Mouse (Mus musculus) MEL (cell line): ENCODE results near the gene Ppargc1a.

Experiments used
- BHLHE40 ChIP-seq: IDR thresholded peaks from 2 replicates; pipeline ENCODE4 v1.6.1; 2012; ENCODE audit warnings: low read depth, mild to moderate bottlenecking, inconsistent platforms, low read length, improper control_type of control experiment, borderline replicate concordance
- CHD1 ChIP-seq: IDR thresholded peaks from 2 replicates; pipeline ENCODE4 v1.6.1; 2012; ENCODE audit warnings: low read depth, mild to moderate bottlenecking, inconsistent platforms, low read length, improper control_type of control experiment
- CTCF ChIP-seq, 3 experiments: IDR thresholded peaks in 2 of 3; conservative IDR thresholded peaks in 1 of 3; 2 replicates each; pipeline ENCODE4 v1.5.1; 2011 to 2012; ENCODE audit warnings: low read length in 3 of 3, low read depth in 2 of 3, mild to moderate bottlenecking in 2 of 3, improper control_type of control experiment in 1 of 3, inconsistent platforms in 1 of 3, mixed read lengths in 1 of 3, moderate library complexity in 1 of 3; ENCODE audit not compliant: control insufficient read depth in 1 of 3, insufficient read depth in 1 of 3, poor library complexity in 1 of 3, severe bottlenecking in 1 of 3
- EP300 ChIP-seq, 2 experiments: IDR thresholded peaks; 2 replicates each; pipeline ENCODE4 v1.6.1; 2011; ENCODE audit warnings: improper control_type of control experiment in 2 of 2, low read length in 2 of 2, low read depth in 1 of 2, mild to moderate bottlenecking in 1 of 2
- ETS1 ChIP-seq: IDR thresholded peaks from 2 replicates; pipeline ENCODE4 v1.6.1; 2012; ENCODE audit warnings: low read depth, mild to moderate bottlenecking, inconsistent platforms, low read length, improper control_type of control experiment, moderate library complexity
- JUND ChIP-seq: IDR thresholded peaks from 2 replicates; pipeline ENCODE4 v1.6.1; 2011; ENCODE audit warnings: low read depth, mild to moderate bottlenecking, improper control_type of control experiment, low read length
- KAT2A ChIP-seq: conservative IDR thresholded peaks from 2 replicates; pipeline ENCODE4 v1.6.1; 2012; ENCODE audit warnings: low read depth, low read length, improper control_type of control experiment, inconsistent platforms
- MAFK ChIP-seq: IDR thresholded peaks from 2 replicates; pipeline ENCODE4 v1.6.1; 2011; ENCODE audit warnings: low read depth, mild to moderate bottlenecking, low read length, improper control_type of control experiment, borderline replicate concordance
- NRF1 ChIP-seq: IDR thresholded peaks from 2 replicates; pipeline ENCODE4 v1.6.1; 2014; ENCODE audit warnings: low read depth, mild to moderate bottlenecking, inconsistent platforms, low read length, improper control_type of control experiment, moderate library complexity; ENCODE audit not compliant: poor library complexity, insufficient read depth, severe bottlenecking
- POLR2A ChIP-seq, 2 experiments: IDR thresholded peaks; 2 replicates each; pipeline ENCODE4 v1.6.1; 2011 to 2012; ENCODE audit warnings: low read length in 2 of 2, mild to moderate bottlenecking in 2 of 2, control low read depth in 1 of 2, improper control_type of control experiment in 1 of 2, low read depth in 1 of 2, moderate library complexity in 1 of 2; ENCODE audit not compliant: control insufficient read depth in 1 of 2, insufficient read depth in 1 of 2, poor library complexity in 1 of 2
- POLR2AphosphoS2 ChIP-seq: IDR thresholded peaks from 2 replicates; pipeline ENCODE4 v1.6.1; 2011; ENCODE audit warnings: low read length, improper control_type of control experiment
- RAD21 ChIP-seq: IDR thresholded peaks from 2 replicates; pipeline ENCODE4 v1.6.1; 2011; ENCODE audit warnings: mild to moderate bottlenecking, low read depth, low read length, improper control_type of control experiment
- TCF12 ChIP-seq: IDR thresholded peaks from 2 replicates; pipeline ENCODE4 v1.6.1; 2014; ENCODE audit warnings: low read depth, mild to moderate bottlenecking, inconsistent platforms, low read length, improper control_type of control experiment, moderate library complexity
- UBTF ChIP-seq: IDR thresholded peaks from 2 replicates; pipeline ENCODE4 v1.6.1; 2012; ENCODE audit warnings: low read depth, mild to moderate bottlenecking, inconsistent platforms, low read length, improper control_type of control experiment, moderate library complexity, borderline replicate concordance; ENCODE audit not compliant: insufficient read depth

DNA sequence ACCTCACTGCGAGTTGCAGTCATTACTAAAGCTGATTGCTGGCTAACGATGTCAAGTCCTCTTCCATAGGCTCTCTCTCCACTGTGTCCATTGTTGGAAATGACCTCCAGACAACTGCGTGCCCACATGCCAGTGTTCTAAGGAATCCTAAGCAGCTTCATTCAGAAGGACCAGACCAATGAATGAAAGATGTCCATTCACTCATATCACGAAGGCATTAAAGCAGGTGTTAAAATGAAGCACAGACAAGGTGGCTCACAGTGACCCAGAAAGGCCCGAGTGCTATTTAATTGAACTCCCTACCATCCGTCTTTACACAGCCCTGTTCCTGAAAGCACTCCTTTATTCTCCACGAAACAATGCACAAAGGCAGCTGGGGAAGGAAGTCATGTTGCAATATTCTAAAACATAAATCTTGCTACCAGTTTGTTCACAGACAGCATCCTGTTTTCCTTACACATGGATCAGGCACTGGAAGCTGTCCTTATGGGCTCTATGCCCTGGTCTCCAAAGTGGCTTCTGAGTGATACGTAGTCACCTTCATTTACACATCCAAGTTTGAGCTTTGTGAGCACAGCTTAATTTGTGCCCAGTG, 23.3 kb downstream of the Ppargc1a start:
- TF ChIP-seq POLR2A (IDR thresholded peaks at IDR 0.05; ENCODE audit: control insufficient read depth in 1 of 2, insufficient read depth in 1 of 2, low read depth in 1 of 2, low read length in 2 of 2, poor library complexity in 1 of 2) (no peak), JUND (no peak), CTCF (IDR thresholded peaks at IDR 0.05 in 2 of 3, conservative IDR thresholded peaks at IDR 0.05 in 1 of 3; ENCODE audit: control insufficient read depth in 1 of 3, insufficient read depth in 1 of 3, low read depth in 2 of 3, low read length in 3 of 3, poor library complexity in 1 of 3, severe bottlenecking in 1 of 3) (no peak), BHLHE40 (no peak), UBTF (no peak), TCF12 (no peak), EP300 (IDR thresholded peaks at IDR 0.05; ENCODE audit: low read depth in 1 of 2, low read length in 2 of 2) (no peak), POLR2AphosphoS2 (no peak), KAT2A (no peak), MAFK (no peak), NRF1 (no peak), CHD1 (no peak), RAD21 (no peak), ETS1 (no peak)
